Mouse (Mus musculus): ENCODE measurements at regions not wholly inside any gene's neighbourhood (a gene's known extent, or its start where the extent isn't known, plus 50 kb on each side); places are given as distances from the start of the nearest gene placed in this dataset.

- in situ Hi-C loops (cut with MseI, MboI): no loop called here
Observed at GRCm38 (mm10) chr15:94074161-94074950, 390.9 kb downstream of the Adamts20 start.

DNA sequence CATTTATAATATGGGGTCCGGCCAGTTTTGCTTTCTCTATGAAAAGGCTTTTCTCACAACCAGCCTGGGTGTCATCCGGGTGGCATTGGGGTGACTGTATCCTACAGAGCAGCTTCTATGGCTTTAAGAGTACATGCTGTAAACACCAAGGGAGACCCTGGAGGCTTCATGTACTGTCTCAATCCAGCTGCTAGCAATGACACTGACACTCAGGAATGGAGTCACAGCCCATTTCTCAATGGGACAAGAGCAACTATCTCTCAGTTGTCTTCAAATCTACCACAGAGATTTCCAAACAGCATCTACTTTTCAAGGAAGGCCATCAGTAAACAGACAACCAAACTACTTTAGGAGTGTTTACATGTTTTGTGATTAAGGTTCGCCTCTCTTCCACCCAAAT is 397.5 kb downstream of the Adamts20 start:
- in situ Hi-C loops (cut with MseI, MboI): no loop called here

DNA sequence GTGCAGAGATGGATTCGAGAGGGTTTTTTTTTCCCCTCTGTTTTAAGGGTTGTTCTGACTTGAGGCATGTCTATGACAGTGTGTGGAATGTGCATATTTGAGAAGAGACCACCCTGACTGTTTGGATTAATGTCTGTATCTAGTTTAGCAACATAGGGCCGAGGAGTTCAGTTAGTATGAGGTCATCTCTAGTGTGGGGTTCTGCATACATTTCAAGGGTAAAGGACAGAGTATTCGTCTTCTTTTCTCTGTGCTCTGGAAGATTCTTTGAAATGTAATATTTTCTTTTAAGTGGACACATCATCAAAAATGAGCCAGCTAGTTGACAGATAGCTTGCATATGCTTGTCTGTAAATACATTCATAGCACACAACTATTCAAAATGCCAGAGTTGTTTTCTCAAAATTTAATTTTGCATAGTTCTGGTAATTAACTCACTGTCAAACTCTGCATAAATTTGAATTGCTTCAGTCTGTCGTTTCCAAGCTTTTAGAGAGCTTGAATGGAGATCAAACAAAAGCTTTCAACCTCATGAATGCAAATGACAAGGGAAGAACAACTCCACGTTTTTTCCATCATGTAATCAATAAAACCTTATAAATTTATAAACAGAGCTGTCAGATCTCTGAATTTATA is 415.5 kb downstream of the Adamts20 start:
- in situ Hi-C loops (cut with MseI, MboI): no loop called here

DNA sequence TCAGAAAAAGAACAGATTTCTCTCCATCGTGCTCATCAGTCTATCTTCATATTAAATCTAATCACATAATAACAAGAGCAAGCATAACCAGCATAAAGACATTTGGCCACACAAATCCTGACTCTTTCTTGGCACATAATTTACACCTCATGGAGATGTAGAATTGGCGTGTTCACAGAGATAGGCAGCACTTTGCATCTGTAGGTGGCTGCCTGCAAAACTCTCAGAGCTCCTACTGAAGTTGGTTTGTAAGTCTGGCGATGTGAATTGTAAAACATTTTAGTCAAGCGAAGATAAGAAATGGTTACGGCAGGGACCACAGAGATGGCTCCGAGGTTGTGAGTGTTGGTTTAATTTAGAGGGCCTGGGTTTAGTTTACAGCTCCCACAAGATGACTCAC is 419.0 kb downstream of the Adamts20 start:
- in situ Hi-C loops (cut with MseI, MboI): no loop called here

- in situ Hi-C loops (cut with MseI, MboI): no loop called here
Observed at GRCm38 (mm10) chr15:94045131-94045756, 420.0 kb downstream of the Adamts20 start.

DNA sequence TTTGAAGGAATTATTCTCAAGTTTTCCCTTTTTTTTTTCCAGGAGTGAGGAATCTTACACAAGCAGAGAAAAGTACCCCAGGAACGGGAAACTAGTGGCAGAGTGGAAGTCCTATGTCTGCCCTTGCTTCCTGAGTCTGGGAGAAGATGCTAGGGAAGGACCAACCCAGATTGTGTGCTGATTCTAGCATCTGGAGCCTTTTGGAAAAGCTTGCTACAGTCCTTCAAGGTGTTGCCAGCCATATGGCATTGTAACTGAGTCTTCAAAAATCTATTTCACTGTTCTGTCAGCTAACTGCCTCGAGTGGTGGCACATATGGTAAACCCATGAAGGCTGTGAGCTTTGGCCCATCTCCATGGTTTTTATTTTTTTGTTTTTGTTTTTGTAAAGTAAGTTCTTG is 432.3 kb downstream of the Adamts20 start:
- in situ Hi-C loops (cut with MseI, MboI): no loop called here

- in situ Hi-C loops (cut with MseI, MboI): no loop called here
Observed at GRCm38 (mm10) chr15:94025996-94026696, 430.5 kb upstream of the Prickle1 start.

- in situ Hi-C loops (cut with MseI, MboI): no loop called here
Observed at GRCm38 (mm10) chr15:94025239-94025971, 429.7 kb upstream of the Prickle1 start.

DNA sequence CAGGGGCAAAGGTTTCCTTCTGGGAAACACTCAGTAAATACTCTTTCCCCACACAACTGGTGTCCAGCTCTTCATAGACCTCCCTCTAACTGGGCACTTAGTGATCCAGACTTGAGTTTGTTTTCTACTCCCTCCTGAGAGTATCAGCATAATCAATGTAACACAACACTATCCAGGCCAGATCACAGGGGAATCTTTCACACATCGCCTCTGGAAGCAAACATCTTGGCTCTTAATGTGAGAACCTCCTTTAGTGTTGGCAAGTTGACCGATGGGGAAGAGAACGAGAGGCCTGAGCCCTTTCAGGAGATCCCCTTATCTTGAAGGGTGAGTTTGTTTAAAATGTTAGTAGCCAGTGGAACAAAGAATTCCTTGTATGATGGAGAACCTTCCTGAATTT is 429.1 kb upstream of the Prickle1 start:
- in situ Hi-C loops (cut with MseI, MboI): no loop called here

GRCm38 (mm10) chr15:94024126-94024730 is 428.5 kb upstream of the Prickle1 start:
- in situ Hi-C loops (cut with MseI, MboI): no loop called here

DNA sequence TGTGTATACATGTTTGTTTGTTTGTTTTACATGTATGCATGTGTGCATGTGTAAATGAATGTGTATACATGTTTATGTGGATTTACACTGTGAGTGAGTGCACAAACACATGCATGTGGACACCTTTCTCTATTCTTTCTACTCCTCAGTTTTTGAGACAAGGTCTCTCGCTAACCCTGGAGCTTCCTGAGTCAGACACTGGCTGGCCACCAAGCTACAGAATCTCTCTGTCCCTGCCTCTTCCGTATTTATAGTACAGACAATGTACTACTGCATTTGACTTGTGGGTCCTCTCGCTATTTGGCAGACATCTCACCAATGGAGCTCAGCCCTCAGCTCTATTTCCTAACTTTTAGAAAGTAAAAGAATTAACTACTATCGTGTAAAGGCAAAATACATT is 427.8 kb upstream of the Prickle1 start:
- in situ Hi-C loops (cut with MseI, MboI): no loop called here

- in situ Hi-C loops (cut with MseI, MboI): no loop called here
Observed at GRCm38 (mm10) chr15:94017814-94018213, 422.1 kb upstream of the Prickle1 start.

DNA sequence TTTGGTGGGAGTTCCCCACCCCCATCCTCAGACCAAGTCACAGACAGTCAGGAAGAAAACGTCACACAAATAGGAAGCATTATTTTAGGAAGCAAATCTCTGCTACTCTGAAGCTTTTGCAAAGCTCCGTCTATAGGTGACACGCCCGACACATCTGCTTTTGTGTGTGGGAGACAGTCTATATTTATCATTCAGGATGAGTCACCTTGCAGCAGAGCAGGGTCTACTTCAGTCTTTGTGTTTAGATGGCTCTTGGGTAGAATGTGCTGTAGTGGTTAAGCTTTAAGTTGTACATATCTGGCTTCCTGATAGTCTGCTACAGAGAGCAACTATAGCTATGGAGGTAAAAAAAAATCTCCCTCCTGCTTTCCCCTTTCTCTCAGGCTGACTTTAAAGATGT is 415.8 kb upstream of the Prickle1 start:
- in situ Hi-C loops (cut with MseI, MboI): no loop called here

DNA sequence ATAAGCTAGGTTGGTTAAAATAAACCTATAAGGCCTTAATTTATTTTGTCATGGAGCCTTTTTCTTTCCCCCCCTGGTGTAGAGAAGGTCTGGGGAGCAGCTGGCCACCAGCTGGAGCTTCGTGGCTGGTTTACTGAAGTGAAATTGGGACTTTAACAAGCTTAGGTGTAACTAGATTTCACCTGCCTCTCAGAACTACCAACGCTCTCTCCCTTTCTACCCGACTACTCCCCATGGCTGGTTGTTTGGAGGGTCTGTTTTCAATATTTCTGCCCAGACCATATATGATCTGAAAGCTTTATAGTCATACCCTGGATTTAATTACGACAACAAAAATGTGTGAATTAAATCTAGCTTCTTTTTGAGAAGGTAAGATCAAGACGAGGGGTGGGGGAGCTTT is 410.4 kb upstream of the Prickle1 start:
- in situ Hi-C loops (cut with MseI, MboI): no loop called here

DNA sequence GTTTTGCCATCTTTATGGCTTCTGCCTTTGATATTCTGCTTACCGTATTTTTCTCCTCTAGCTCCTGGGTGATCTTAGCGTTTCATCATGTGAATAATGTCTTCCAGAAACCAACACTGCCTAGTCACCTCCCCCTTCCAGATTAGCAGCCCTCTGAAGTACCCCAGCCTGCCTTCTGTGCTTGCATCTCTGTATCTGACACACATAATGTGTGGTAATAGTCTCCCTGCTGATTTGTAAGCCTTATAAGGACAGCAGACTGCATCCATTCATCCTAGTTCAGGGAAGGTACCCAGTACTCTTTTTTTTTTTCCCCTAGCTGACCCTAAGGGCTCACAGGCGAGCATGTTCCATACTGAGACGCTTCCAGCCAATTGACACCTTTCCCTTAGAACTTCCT is 409.2 kb upstream of the Prickle1 start:
- in situ Hi-C loops (cut with MseI, MboI): no loop called here

- in situ Hi-C loops (cut with MseI, MboI): no loop called here
Observed at GRCm38 (mm10) chr15:94003145-94003544, 407.5 kb upstream of the Prickle1 start.

DNA sequence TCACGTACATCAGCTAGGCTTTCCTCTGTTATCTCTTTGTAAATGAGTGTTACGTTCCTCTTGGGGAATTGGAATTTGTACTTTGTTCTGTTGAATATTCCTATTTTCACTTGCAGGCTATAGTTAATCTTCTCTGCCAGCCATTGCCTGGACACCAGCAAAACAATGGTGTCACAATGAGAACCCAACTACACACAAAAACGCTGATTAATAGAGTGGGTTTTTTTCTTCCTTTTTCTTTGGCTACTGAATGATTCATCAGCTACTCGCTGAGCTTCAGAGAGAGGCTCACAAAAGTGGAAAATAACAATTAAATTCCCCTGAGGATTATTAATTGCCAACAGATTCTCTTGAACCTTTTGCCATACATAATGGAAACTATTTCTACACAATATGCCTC is 398.9 kb upstream of the Prickle1 start:
- in situ Hi-C loops (cut with MseI, MboI): no loop called here

- in situ Hi-C loops (cut with MseI, MboI): no loop called here
Observed at GRCm38 (mm10) chr15:93990139-93990538, 394.4 kb upstream of the Prickle1 start.

DNA sequence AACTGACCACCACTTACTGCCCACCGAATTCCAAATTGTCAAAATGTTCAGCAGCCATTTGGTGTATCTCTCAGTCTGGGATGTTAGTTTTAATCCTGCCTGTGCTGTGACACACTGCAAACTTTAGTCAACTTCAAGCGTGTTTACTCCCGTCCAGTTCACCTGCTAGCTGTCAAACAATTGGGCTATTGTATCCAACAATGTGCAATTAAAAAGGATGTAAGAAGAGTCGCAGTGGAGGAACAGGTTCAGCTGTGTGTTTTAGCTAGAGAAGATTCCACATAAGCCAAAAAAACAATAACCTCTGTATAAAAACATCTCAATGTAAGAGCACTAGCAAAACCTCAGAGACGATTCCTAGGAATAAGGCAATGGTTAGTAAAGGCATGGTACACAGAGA is 392.7 kb upstream of the Prickle1 start:
- in situ Hi-C loops (cut with MseI, MboI): no loop called here

DNA sequence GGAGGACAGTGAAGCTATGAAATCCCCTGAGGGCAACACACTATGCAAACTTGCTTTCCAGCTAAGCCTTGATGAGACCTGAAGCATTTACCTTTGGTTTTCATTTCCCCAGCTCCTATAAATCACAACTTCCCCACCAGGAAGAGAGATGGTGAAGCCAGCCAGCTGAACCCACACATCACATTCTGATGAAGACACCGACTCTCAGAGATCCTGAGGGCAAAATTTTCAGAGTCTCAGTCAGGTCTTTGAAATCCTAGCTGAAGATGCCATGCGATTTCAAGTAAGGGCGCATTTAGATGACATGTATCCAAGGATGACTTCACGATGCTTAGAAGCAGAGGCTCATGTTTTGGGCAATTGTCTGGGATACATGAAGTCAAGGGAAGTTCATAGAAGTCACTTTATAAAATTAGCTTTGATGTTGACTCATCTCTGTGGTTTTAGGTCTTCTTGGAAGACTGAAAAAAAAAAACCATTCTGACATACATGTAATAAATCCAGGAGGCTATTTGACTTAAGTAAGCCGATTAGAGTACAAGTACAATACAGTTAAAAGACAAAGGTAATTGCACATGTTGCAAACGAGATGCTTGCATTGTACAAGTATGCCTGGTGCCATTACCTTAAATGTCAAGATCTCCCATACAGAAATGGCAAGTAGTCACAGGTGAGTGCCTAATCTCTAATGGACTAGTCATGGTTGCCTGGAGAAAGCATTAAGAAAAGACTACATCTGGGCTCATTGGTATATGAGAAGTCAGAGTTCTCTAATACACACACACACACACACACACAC is 391.1 kb upstream of the Prickle1 start:
- in situ Hi-C loops (cut with MseI, MboI): no loop called here
